Mouse (Mus musculus) forebrain, embryonic 15.5 days (tissue): Measurements from ENCODE around the gene Tmem35b. TPM values are rescaled to one million over a fixed set of nuclear protein-coding genes. Genes with fewer than 3 reads are reported as not detected.

Experiments used
- polyA plus RNA-seq: library from polyadenylated mRNA; unstranded; fragments of >200 nt; fragmentation: Nextera tagmentation; extraction: Ambion mirVana; gene quantifications from 2 replicates; pipeline ENCODE4 v1.2.1, GENCODE M21; 2015

Gene Tmem35b
- polyA plus RNA-seq, 1 experiment from 2014 or later: 14.2 TPM

Other genes starting within 250 kb of the Tmem35b start
- gene Zmym4, start 155.6 kb upstream of the Tmem35b start, polyA plus RNA-seq: 26.3 and 31.3 TPM in 2 replicates
- gene Sfpq, start 102.4 kb upstream of the Tmem35b start, polyA plus RNA-seq: 98.9 and 102 TPM in 2 replicates
- 28.3 and 31.3 TPM in 2 replicates for gene Zmym1, start 62.5 kb upstream of the Tmem35b start, polyA plus RNA-seq
- 32.6 and 35.0 TPM in 2 replicates for gene Zmym6, start 46.3 kb upstream of the Tmem35b start, polyA plus RNA-seq
- 11.6 and 12.5 TPM in 2 replicates for gene Dlgap3, start 45.5 kb downstream of the Tmem35b start, polyA plus RNA-seq
- gene Smim12, start 120.1 kb downstream of the Tmem35b start, polyA plus RNA-seq: 52.2 and 53.8 TPM in 2 replicates
- gene Gja4, start 190.3 kb downstream of the Tmem35b start, polyA plus RNA-seq: 13.3 and 14.6 TPM in 2 replicates
- gene Gjb3, start 207.2 kb downstream of the Tmem35b start, polyA plus RNA-seq: not detected in 2 replicates
- 0.17 TPM in 1 of 2 replicates, not detected in the other for gene Gjb4, start 230.4 kb downstream of the Tmem35b start, polyA plus RNA-seq
- gene Gjb5, start 234.5 kb downstream of the Tmem35b start, polyA plus RNA-seq: 0.14 TPM in 1 of 2 replicates, not detected in the other